Mouse (Mus musculus) liver, adult 2 months (tissue): ENCODE measurements around the gene Scn1a.

Experiments
- CTCF ChIP-seq: fragments of 200-500 bp; IDR thresholded peaks from 2 replicates; pipeline ENCODE4 v1.5.1; 2011; ENCODE audit warnings: low read depth, low read length, control low read depth
- POLR2A ChIP-seq: fragments of 200-500 bp; IDR thresholded peaks from 2 replicates; pipeline ENCODE4 v1.6.1; 2011; ENCODE audit warnings: low read length, control low read depth; ENCODE audit not compliant: insufficient read depth; ENCODE audit errors: extremely low read depth

DNA sequence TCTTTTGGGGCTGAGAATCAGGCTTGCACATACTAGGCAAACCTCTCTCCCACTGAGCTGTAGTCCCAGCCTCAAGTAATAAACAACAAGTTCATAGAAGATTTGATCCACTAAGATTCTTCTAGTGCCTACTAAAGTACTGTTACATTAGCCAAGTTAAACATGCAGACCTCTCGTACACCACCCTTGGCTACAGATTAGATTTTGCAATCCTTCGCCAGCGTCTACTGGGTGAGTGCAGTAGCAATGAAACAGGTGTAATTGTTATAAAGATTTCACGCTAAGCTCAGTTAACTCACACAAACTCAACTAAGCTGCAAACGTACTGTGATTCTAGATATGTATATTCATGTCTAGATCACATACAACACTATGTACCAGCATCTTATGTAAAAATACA lies 201.8 kb downstream of the Scn1a start:
- TF ChIP-seq POLR2A (no peak), CTCF (no peak)
